Mouse (Mus musculus) intestine, postnatal 0 days (tissue): ENCODE data around the gene Sgms1. TPM values are rescaled to one million over a fixed set of nuclear protein-coding genes. Genes with fewer than 3 reads are reported as not detected.

Experiments
- ATAC-seq: fragments of 200-750 bp; cut with Nextera tagmentation; 2 replicates; pipeline ENCODE4 v1.8.0; 2017; ENCODE audit warnings: mild to moderate bottlenecking, moderate TSS enrichment, moderate library complexity
- H3K27ac ChIP-seq: fragments of 300-500 bp; sonication (generic); 2 replicates; pipeline ENCODE4 v1.5.1; 2014; ENCODE audit warnings: mild to moderate bottlenecking, low read depth, low read length, moderate library complexity
- H3K27me3 ChIP-seq: fragments of 300-500 bp; sonication (generic); replicated peaks from 2 replicates; pipeline ENCODE4 v1.6.1; 2014; ENCODE audit warnings: low read length, mixed read lengths; ENCODE audit not compliant: control insufficient read depth, insufficient read depth
- H3K36me3 ChIP-seq: fragments of 300-500 bp; sonication (generic); 2 replicates; pipeline ENCODE4 v1.6.1; 2014; ENCODE audit warnings: mild to moderate bottlenecking, moderate library complexity; ENCODE audit not compliant: control insufficient read depth, insufficient read depth
- H3K4me1 ChIP-seq: fragments of 300-500 bp; sonication (generic); replicated peaks from 2 replicates; pipeline ENCODE4 v1.6.1; 2014; ENCODE audit warnings: antibody characterized with exemption, low read length, mixed read lengths; ENCODE audit not compliant: control insufficient read depth, insufficient read depth
- H3K4me2 ChIP-seq: fragments of 300-500 bp; sonication (generic); replicated peaks from 2 replicates; pipeline ENCODE4 v1.6.1; 2014; ENCODE audit warnings: low read depth, mild to moderate bottlenecking, moderate library complexity
- H3K4me3 ChIP-seq: fragments of 300-500 bp; sonication (generic); 2 replicates; pipeline ENCODE4 v1.5.1; 2014; ENCODE audit warnings: low read depth, low read length
- H3K9ac ChIP-seq: fragments of 300-500 bp; sonication (generic); 2 replicates; pipeline ENCODE4 v1.6.1; 2014; ENCODE audit warnings: mild to moderate bottlenecking, low read depth, low read length
- H3K9me3 ChIP-seq: fragments of 300-500 bp; sonication (generic); 2 replicates; pipeline ENCODE4 v1.6.1; 2016; ENCODE audit warnings: mixed run types; ENCODE audit not compliant: control insufficient read depth
- CTCF ChIP-seq: sonication (generic); IDR thresholded peaks from 2 replicates; pipeline ENCODE4 v1.5.1; 2016; ENCODE audit warnings: low read depth, mild to moderate bottlenecking, control low read depth, antibody characterized with exemption, moderate library complexity
- WGBS: fragments of 180-500 bp; shearing (Covaris S2); extraction: QIAGEN DNeasy Blood & Tissue Kit; methylation state at CpG from one replicate; pipeline ENCODE4 v1.1.7; 2014; 5-methylcytosine and 5-hydroxymethylcytosine counted together
- polyA plus RNA-seq: library from polyadenylated mRNA; unstranded; fragments of >200 nt; fragmentation: Nextera tagmentation; extraction: Ambion mirVana; gene quantifications from 2 replicates; pipeline ENCODE4 v1.2.1, GENCODE M21; 2015

Gene Sgms1
- polyA plus RNA-seq, 1 experiment from 2014 or later: 18.6 TPM

DNA sequence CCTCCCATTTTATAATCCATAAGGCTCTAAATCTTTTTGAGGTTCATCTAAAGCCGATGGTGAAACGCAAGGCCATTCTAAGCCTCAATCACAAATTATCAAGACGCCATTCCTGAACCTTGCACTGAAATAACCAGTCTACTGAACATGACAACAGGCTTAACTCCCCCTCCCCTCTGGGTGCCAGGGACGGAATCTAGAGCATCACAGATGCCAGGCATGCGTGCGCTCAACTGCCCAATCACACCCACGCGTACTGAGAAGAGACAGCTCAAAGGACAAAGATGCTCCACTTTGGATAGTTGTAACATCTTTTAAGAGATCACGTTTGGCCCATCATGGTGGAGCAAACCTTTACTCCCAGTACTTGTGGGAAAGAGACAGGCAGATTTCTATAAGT is 146.3 kb downstream of the Sgms1 start:
- Histone ChIP-seq H3K9ac (no peak overlapping the region), H3K36me3 (no peaks in the 10 kb centered on the region), H3K4me2 (no peak overlapping the region), H3K9me3 (no peaks in the 10 kb centered on the region), H3K27ac (no peak overlapping the region), H3K4me3 (no peak overlapping the region), H3K4me1 (no peaks in the 10 kb centered on the region), H3K27me3 (no peaks in the 10 kb centered on the region)
- ATAC-seq: no peak
- TF ChIP-seq CTCF: no peak
- 91% methylated on average over 9 of the region's 9 CpGs for whole genome bisulfite sequencing

DNA sequence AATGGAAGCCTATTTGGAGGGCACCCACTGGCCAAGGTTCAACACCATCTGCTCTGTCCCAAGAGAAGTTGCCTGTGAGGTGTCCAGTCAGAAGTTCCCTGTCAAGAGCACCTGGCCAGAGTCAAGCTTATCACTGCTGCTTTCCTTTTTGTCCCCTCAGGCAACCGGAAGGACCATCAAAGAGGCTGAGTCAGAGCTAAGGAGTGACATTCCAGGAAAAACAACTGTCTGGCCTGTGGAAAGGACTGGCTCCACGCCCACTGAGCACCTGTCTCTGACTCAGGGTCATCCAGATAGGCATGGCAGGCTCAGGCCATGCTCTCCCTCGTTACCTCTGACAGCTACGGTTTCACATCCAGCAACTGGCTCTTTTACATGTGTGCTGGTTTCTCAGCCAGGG is 147.4 kb downstream of the Sgms1 start:
- Histone ChIP-seq H3K36me3 (no peaks in the 10 kb centered on the region), H3K9me3 (no peaks in the 10 kb centered on the region), H3K4me1 (no peaks in the 10 kb centered on the region), H3K27ac (no peak overlapping the region), H3K4me3 (no peak overlapping the region), H3K4me2 (no peak overlapping the region), H3K9ac (no peak overlapping the region), H3K27me3 (no peaks in the 10 kb centered on the region)
- no peak for TF ChIP-seq CTCF
- WGBS: 26% methylated on average over 4 of the region's 4 CpGs
- ATAC-seq: peak; percentile 90

DNA sequence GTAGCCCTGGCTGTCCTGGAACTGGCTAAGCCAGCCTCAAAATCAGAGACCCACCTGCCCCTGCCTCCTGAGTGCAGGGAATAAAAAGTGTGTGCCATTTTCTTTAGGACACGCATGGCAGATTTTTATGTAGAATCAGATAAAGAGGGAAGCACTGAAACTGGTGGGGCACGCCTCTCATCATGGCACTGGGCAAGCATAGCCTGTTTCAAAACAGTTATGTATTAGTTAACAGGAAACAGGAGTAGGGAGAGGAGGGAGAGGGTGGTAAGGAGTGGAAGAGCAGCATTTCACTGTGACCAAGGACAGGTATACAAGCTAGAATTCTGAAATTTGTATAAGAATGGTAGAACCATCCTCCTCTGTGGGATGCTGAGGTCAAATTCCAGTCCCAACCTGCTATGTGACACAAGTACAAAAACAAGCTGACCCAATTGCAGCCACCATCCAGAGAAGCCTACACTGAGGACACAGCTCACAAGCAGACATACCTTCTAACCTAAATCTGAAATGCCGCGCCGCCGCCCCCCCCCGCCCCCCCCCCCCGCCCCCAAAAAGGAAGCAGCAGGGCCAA is 149.0 kb downstream of the Sgms1 start:
- TF ChIP-seq CTCF: no peak
- no peaks in the 10 kb centered on the region for H3K9me3 ChIP-seq
- H3K27me3 ChIP-seq: no peaks in the 10 kb centered on the region
- H3K4me1 ChIP-seq: no peaks in the 10 kb centered on the region
- no peak overlapping the region for H3K4me3 ChIP-seq
- H3K36me3 ChIP-seq: no peaks in the 10 kb centered on the region
- H3K9ac ChIP-seq: no peak overlapping the region
- 75% methylated on average over 8 of the region's 8 CpGs for WGBS
- no peak for ATAC-seq
- H3K27ac ChIP-seq: no peak overlapping the region
- H3K4me2 ChIP-seq: no peak overlapping the region

DNA sequence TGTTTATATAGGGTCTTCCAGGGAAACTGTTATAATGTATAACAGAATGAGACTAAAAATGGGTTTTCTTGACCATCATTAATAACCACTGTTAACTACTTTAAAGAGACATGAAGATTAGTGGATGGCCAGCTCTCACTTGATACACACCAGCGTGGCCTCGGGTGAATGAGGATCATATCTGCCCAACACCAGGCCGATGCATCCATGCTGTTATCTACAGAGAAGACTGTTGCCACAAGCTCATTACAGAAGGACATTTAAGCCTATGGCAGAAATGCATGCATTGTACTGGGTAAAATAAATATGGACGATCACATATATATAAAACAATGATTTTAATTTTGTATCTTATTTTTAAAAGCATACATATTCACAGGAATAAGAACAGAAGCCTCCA is 149.6 kb downstream of the Sgms1 start:
- Histone ChIP-seq H3K9me3 (no peaks in the 10 kb centered on the region), H3K36me3 (no peaks in the 10 kb centered on the region), H3K4me2 (no peak overlapping the region), H3K4me3 (no peak overlapping the region), H3K27me3 (no peaks in the 10 kb centered on the region), H3K27ac (no peak overlapping the region), H3K4me1 (no peaks in the 10 kb centered on the region), H3K9ac (no peak overlapping the region)
- ATAC-seq: no peak
- no peak for TF ChIP-seq CTCF
- WGBS: 88% methylated on average over 4 of the region's 4 CpGs

DNA sequence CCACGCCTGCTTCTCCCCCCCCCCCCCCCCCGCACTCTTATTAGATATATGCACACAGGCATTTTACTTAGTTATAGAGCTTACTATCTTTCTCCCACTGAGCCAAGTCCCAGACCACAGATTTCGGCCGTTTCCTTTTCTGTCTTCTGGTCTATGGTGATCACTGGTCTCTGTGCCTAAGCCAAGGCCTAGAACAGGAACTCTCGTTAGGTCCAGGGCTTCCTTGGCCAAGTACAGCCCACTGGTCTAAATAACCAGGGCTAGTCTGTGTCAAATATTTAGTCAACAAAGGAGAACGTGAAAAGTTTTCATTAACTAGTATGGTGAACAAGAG is 150.1 kb downstream of the Sgms1 start:
- no peak overlapping the region for H3K9ac ChIP-seq
- no peaks in the 10 kb centered on the region for H3K36me3 ChIP-seq
- no peak for ATAC-seq
- TF ChIP-seq CTCF: no peak
- no peaks in the 10 kb centered on the region for H3K4me1 ChIP-seq
- no peaks in the 10 kb centered on the region for H3K9me3 ChIP-seq
- H3K27ac ChIP-seq: no peak overlapping the region
- H3K4me2 ChIP-seq: no peak overlapping the region
- 89% methylated on average over 6 of the region's 6 CpGs for WGBS
- H3K4me3 ChIP-seq: no peak overlapping the region
- no peaks in the 10 kb centered on the region for H3K27me3 ChIP-seq

DNA sequence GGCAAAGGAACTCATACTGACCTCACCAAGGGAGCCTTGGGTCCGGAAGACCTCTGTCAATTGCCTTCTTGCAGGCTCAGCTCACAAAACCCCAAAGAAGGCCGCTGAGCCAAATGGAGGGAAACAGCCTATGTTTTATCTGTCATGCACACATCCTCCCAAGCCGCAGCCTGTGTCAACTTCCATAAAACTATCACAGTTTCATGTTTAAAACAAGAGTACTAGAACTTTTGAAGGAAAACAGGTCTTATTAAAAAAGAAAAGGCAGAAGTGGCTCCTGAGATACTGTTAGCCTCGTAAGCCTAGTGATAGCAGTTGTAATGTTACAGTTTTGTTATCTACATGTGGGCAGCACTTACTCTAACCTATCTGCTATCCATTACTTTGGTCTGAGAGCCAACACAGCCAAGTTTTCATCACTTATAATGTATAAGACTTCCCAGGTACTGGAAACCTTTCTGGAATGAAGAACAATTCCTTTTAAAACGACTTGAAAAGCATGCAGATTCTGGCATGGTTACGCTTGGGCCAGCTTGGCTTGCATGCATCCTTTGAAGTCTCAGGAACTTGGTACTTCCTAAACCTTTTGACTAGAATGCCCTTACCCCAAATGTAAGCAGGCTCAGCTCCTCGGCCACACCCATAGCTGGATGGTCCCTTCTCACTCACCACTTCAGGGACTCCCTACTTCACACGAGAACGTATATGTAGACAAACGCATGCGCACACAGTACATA is 150.6 kb downstream of the Sgms1 start:
- no peak for TF ChIP-seq CTCF
- Histone ChIP-seq H3K4me3 (no peak overlapping the region), H3K4me2 (no peak overlapping the region), H3K9ac (no peak overlapping the region), H3K9me3 (no peaks in the 10 kb centered on the region), H3K4me1 (no peaks in the 10 kb centered on the region), H3K27me3 (no peaks in the 10 kb centered on the region), H3K27ac (no peak overlapping the region), H3K36me3 (no peaks in the 10 kb centered on the region)
- WGBS: 81% methylated on average over 11 of the region's 11 CpGs
- ATAC-seq: no peak

DNA sequence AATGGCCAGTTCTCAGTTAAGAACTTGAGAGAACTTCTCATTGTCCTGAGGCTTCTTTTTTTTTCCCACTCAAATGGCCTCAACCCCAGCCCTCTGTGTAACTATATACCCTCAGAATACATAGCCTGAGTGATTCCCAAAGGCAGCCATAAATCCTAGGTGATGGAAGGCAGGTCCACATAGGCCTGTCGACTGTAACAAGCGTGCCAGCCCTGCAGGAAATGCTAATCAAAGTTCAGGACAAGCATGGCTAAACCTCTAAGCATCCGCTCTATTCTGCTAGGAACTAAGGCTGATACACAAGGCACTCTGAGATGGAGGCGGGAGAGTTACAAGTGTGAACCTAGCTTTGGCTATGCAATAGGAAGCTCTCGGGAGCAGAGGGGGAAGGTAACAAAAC is 151.8 kb downstream of the Sgms1 start:
- H3K4me1 ChIP-seq: no peaks in the 10 kb centered on the region
- H3K9ac ChIP-seq: no peak overlapping the region
- 76% methylated on average over 5 of the region's 5 CpGs for WGBS
- no peak overlapping the region for H3K27ac ChIP-seq
- no peaks in the 10 kb centered on the region for H3K36me3 ChIP-seq
- no peak overlapping the region for H3K4me3 ChIP-seq
- ATAC-seq: no peak
- no peak for TF ChIP-seq CTCF
- H3K27me3 ChIP-seq: no peaks in the 10 kb centered on the region
- H3K4me2 ChIP-seq: no peak overlapping the region
- H3K9me3 ChIP-seq: no peaks in the 10 kb centered on the region
